Mouse (Mus musculus) urinary bladder, postnatal 4 days (tissue): Measurements from ENCODE around the gene Bcl2l12.

Experiments
- DNase-seq, 2 experiments: peaks; one replicate each; pipeline ENCODE4 v3.0.0; 2021 to 2022; ENCODE audit warnings: low spot score in 2 of 2

The Bcl2l12 gene

DNA sequence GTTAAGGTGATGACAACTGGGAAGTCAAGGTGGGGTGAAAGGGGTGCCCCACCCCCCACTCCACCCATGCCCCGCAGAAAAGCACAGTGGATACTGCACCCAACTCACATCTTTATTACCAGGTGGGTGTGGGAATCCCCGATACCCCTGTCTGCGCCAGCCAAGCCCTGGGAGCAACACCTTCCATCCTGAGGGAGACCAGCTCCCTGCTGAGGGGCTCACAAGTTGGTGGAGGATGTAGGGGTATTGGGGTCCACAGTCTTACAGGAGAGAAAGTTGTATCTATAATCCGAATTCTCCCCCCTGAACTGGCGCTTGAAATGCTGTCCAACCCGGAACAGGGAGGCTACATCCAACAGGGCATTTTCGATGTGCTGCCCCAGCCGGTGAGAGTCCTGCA, 39.2 kb downstream of the Bcl2l12 start:
- DNase-seq = peak in 1 of 2 experiments; percentile 13

DNA sequence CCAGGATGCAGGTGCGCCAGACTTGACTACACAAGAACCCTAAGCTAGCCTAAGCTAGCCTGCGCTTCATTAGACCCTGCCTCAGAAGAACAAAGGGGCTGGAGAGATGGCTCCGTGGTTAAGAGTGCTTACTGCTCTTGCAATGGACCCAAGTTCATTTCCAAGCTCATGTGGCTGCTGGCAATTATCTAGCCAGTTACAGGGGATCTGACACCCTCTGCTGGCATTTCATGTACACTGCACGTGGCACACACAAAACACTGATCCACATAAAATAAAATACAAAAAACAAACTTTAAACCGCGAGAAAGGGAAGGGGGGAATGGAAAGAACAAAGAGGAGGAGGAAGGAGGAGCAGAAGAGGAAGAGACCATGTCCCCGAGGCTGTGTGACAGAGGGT, 40.3 kb downstream of the Bcl2l12 start:
- no peak for DNase-seq

DNA sequence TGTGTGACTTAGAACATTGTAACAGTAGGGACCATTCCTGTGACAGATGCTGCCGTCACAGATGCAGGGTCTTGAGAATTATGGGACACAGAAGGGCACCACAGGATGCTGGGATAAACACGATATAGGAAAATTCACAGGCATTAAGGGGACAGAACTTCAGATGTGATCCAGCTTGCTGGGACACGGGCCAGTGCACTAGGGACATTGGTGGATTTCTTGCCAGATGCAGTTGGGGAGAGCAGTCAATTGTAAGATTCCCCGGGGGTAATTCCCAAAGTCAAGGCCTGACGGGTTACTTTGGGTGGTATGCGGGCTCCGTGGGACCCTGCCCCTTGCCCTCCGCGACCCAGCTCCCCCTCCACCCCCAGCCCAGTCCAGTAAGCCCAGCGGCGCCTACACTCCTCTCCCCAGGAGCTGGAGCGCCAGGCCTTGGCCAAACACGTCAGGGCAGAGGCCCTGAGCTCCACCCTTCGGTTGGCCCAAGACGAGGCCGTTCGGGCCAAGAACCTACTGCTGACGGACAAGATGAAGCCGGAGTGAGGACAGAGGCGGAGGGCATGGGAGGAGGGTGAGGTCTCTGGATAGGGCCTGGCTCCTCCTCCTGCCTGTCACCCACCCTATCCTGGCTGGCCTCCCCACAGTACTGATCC, 41.2 kb downstream of the Bcl2l12 start:
- DNase-seq = peak in 1 of 2 experiments; percentile 65

- no peak for DNase-seq
Observed at GRCm38 (mm10) chr7:44956266-44956665, 42.2 kb downstream of the Bcl2l12 start.

GRCm38 (mm10) chr7:44955628-44956027, 42.9 kb downstream of the Bcl2l12 start:
- DNase-seq = no peak

GRCm38 (mm10) chr7:44954091-44954885, 44.2 kb downstream of the Bcl2l12 start:
- DNase-seq = no peak

DNA sequence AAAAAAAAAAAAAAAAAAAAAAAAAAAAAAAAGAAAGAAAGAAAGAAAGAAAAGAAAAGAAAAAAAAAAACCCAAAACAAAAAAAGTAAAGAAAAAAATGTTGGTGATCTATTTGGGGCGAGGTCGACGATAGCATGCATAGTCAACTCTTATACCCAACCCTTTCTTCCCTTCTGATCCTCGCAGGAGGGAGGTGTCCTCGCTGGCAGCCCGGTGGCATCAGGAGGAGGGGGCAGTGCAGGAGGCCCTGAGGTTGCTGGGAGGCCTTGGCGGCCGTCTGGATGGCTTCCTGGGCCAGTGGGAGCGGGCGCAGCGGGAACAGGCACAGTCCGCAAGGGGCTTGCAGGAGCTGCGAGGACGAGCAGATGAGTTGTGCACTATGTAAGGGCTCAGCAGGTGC, 45.0 kb downstream of the Bcl2l12 start:
- no peak for DNase-seq

GRCm38 (mm10) chr7:44952611-44953306, 45.8 kb downstream of the Bcl2l12 start:
- DNase-seq = peak; percentile 89 to 94

DNA sequence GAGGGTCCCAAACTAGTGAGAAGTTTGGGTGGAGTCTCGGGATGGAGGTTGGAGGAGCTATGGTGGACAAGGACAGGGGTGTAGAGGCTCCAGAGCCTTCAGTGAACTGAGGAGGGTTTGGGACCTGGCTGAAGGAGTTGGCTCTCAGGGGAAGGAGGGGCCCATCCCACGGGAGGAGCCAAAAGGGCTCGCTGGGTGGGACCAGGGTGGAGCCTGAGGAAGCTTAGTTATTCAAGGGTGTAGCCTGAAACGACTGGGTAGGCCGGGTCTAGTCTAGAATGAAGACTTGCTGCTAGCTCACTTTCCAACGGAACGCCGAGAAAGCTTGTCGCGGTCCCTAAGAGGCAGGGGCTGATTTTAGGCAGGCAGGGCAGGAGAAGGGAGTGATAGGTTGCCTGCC, 46.6 kb downstream of the Bcl2l12 start:
- DNase-seq = peak; percentile 71 to 75

DNA sequence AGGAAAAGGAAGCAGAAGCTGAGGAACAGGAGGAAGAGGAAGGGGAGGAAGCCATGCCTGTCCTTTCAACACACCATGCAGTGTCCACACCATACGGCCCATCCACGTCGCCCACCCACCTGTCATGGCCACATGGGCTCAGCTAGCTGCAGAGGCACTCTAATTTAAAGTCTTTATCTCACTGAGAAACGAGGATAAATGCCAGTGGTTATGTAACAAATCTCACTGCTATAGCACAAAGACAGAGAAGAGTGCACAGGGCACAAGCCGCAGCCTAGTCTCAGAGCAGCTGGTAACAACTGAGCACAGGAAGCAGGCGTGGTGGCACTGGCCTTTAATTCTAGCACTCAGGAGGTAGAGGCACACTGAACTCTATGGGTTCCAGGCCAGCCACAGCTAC, 48.6 kb downstream of the Bcl2l12 start:
- no peak for DNase-seq

DNA sequence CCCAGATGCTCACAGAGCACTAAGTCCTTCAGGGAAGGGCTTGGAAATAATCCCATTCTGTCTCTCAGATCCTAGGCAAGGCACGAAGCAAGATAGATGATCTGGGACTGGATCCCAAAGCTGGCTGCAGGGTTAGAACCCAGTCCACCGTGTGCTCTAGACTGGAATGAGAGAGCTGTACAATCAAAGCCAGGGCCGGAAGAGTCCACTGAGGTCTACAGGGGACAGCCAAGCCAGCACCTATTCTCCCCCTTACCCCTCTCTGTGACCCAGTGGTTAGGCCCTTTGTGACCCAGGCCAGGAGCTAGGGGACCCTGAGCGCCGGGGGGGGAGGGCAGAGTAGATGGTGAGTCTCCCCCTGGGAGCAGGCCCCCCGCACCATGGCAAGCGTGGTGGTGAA, 55.6 kb downstream of the Bcl2l12 start, which contains the start of gene Tsks:
Tsks (plus strand) TSS at position 301 of the 400 bp plus-strand sequence.
- no peak for DNase-seq
